Mouse (Mus musculus): ENCODE results near the gene Gpr176. TPM values are rescaled to one million over a fixed set of nuclear protein-coding genes. Genes with fewer than 3 reads are reported as not detected.

Gene Gpr176
- polyA plus RNA-seq (2014; fragmentation: Nextera tagmentation; extraction: Ambion mirVana): 7.7 and 10.3 TPM in 2 replicates

- H3K9ac ChIP-seq: peak within 1 kb of the TSS; percentile 73
- no peak for DNase-seq (ENCODE audit: low spot score)
- no peaks in the 10 kb centered on the region for H3K9me3 ChIP-seq (ENCODE audit: control insufficient read depth, low read length)
- H3K4me2 ChIP-seq (replicated peaks): peak within 1 kb of the TSS; percentile 99
- H3K4me1 ChIP-seq (replicated peaks; ENCODE audit: control insufficient read depth, insufficient read depth, low read length): peaks cover 16% of the 10 kb centered on the region
- no peaks in the 10 kb centered on the region for H3K36me3 ChIP-seq (replicated peaks; ENCODE audit: control insufficient read depth, insufficient read depth)
- peak; percentile 84 for ATAC-seq (ENCODE audit: low FRiP score)
- 1% methylated on average over 58 of the region's 59 CpGs for WGBS
- H3K4me3 ChIP-seq (replicated peaks; ENCODE audit: low read length): peak within 1 kb of the TSS; percentile 57
- H3K27ac ChIP-seq: peak within 1 kb of the TSS; percentile 73
- H3K27me3 ChIP-seq (ENCODE audit: control insufficient read depth, insufficient read depth, low read length): peaks cover 30% of the 10 kb centered on the region
These were observed at the start of gene Gpr176 for GRCm38 (mm10) chr2:118372901-118373571. Gpr176 (minus strand) TSS chr2:118373419.

GRCm38 (mm10) chr2:118422385-118422784 lies 49.2 kb upstream of the Gpr176 start:
- H3K9ac ChIP-seq: no peak overlapping the region
- no peaks in the 10 kb centered on the region for H3K4me1 ChIP-seq (replicated peaks; ENCODE audit: control insufficient read depth, insufficient read depth, low read length)
- WGBS: 87% methylated on average over 8 of the region's 8 CpGs
- H3K4me2 ChIP-seq (replicated peaks): no peak overlapping the region
- no peaks in the 10 kb centered on the region for H3K27me3 ChIP-seq (ENCODE audit: control insufficient read depth, insufficient read depth, low read length)
- DNase-seq (ENCODE audit: low spot score) (no peak), ATAC-seq (ENCODE audit: low FRiP score) (no peak)
- H3K36me3 ChIP-seq (replicated peaks; ENCODE audit: control insufficient read depth, insufficient read depth): peaks cover 55% of the 10 kb centered on the region
- no peaks in the 10 kb centered on the region for H3K9me3 ChIP-seq (ENCODE audit: control insufficient read depth, low read length)
- no peak overlapping the region for H3K27ac ChIP-seq
- H3K4me3 ChIP-seq (replicated peaks; ENCODE audit: low read length): no peak overlapping the region

- DNase-seq (ENCODE audit: low spot score) (no peak), ATAC-seq (ENCODE audit: low FRiP score) (no peak)
- H3K36me3 ChIP-seq (replicated peaks; ENCODE audit: control insufficient read depth, insufficient read depth): peaks cover 57% of the 10 kb centered on the region
- H3K4me1 ChIP-seq (replicated peaks; ENCODE audit: control insufficient read depth, insufficient read depth, low read length): no peaks in the 10 kb centered on the region
- 91% methylated on average over 15 of the region's 15 CpGs for WGBS
- H3K4me2 ChIP-seq (replicated peaks): no peak overlapping the region
- no peak overlapping the region for H3K27ac ChIP-seq
- no peaks in the 10 kb centered on the region for H3K9me3 ChIP-seq (ENCODE audit: control insufficient read depth, low read length)
- no peak overlapping the region for H3K4me3 ChIP-seq (replicated peaks; ENCODE audit: low read length)
- no peaks in the 10 kb centered on the region for H3K27me3 ChIP-seq (ENCODE audit: control insufficient read depth, insufficient read depth, low read length)
- H3K9ac ChIP-seq: no peak overlapping the region
These were observed 48.7 kb upstream of the Gpr176 start for GRCm38 (mm10) chr2:118421951-118422350.

- WGBS: 91% methylated on average over 4 of the region's 4 CpGs
- Histone ChIP-seq H3K27me3 (ENCODE audit: control insufficient read depth, insufficient read depth, low read length) (no peaks in the 10 kb centered on the region), H3K4me2 (replicated peaks) (no peak overlapping the region), H3K27ac (no peak overlapping the region), H3K9me3 (ENCODE audit: control insufficient read depth, low read length) (no peaks in the 10 kb centered on the region; the same call in 1 of the 2 replicates), H3K36me3 (replicated peaks; ENCODE audit: control insufficient read depth, insufficient read depth) (peaks cover 50% of the 10 kb centered on the region), H3K4me1 (replicated peaks; ENCODE audit: control insufficient read depth, insufficient read depth, low read length) (no peaks in the 10 kb centered on the region), H3K9ac (no peak overlapping the region), H3K4me3 (replicated peaks; ENCODE audit: low read length) (no peak overlapping the region)
- no peak for DNase-seq (ENCODE audit: low spot score)
- ATAC-seq (ENCODE audit: low FRiP score): no peak
These were observed 44.9 kb upstream of the Gpr176 start for GRCm38 (mm10) chr2:118418076-118418475.

- no peak overlapping the region for H3K4me3 ChIP-seq (replicated peaks; ENCODE audit: low read length)
- H3K36me3 ChIP-seq (replicated peaks; ENCODE audit: control insufficient read depth, insufficient read depth): peaks cover 60% of the 10 kb centered on the region
- no peaks in the 10 kb centered on the region for H3K4me1 ChIP-seq (replicated peaks; ENCODE audit: control insufficient read depth, insufficient read depth, low read length)
- H3K27me3 ChIP-seq (ENCODE audit: control insufficient read depth, insufficient read depth, low read length): no peaks in the 10 kb centered on the region
- WGBS: 94% methylated on average over 6 of the region's 6 CpGs
- DNase-seq (ENCODE audit: low spot score): no peak
- no peak overlapping the region for H3K9ac ChIP-seq
- no peaks in the 10 kb centered on the region; the same call in 1 of the 2 replicates for H3K9me3 ChIP-seq (ENCODE audit: control insufficient read depth, low read length)
- H3K4me2 ChIP-seq (replicated peaks): no peak overlapping the region
- no peak for ATAC-seq (ENCODE audit: low FRiP score)
- H3K27ac ChIP-seq: no peak overlapping the region
These were observed 42.6 kb upstream of the Gpr176 start for GRCm38 (mm10) chr2:118415601-118416355.

GRCm38 (mm10) chr2:118412821-118413220 lies 39.6 kb upstream of the Gpr176 start:
- WGBS: 95% methylated on average over 11 of the region's 11 CpGs
- Histone ChIP-seq H3K4me2 (replicated peaks) (no peak overlapping the region), H3K27ac (no peak overlapping the region), H3K4me1 (replicated peaks; ENCODE audit: control insufficient read depth, insufficient read depth, low read length) (no peaks in the 10 kb centered on the region), H3K4me3 (replicated peaks; ENCODE audit: low read length) (no peak overlapping the region), H3K36me3 (replicated peaks; ENCODE audit: control insufficient read depth, insufficient read depth) (peaks cover 35% of the 10 kb centered on the region), H3K27me3 (ENCODE audit: control insufficient read depth, insufficient read depth, low read length) (no peaks in the 10 kb centered on the region), H3K9ac (no peak overlapping the region), H3K9me3 (ENCODE audit: control insufficient read depth, low read length) (no peaks in the 10 kb centered on the region; the same call in 1 of the 2 replicates)
- ATAC-seq (ENCODE audit: low FRiP score): no peak
- no peak for DNase-seq (ENCODE audit: low spot score)

- Histone ChIP-seq H3K4me2 (replicated peaks) (no peak overlapping the region), H3K4me3 (replicated peaks; ENCODE audit: low read length) (no peak overlapping the region), H3K9me3 (ENCODE audit: control insufficient read depth, low read length) (no peaks in the 10 kb centered on the region), H3K9ac (no peak overlapping the region), H3K36me3 (replicated peaks; ENCODE audit: control insufficient read depth, insufficient read depth) (peaks cover 28% of the 10 kb centered on the region), H3K27ac (no peak overlapping the region), H3K27me3 (ENCODE audit: control insufficient read depth, insufficient read depth, low read length) (no peaks in the 10 kb centered on the region), H3K4me1 (replicated peaks; ENCODE audit: control insufficient read depth, insufficient read depth, low read length) (0 out of 2 replicates have a peak, but pooled peaks cover 3% of the 10 kb centered on the region)
- DNase-seq (ENCODE audit: low spot score) (no peak), ATAC-seq (ENCODE audit: low FRiP score) (no peak)
- WGBS: 87% methylated on average over 4 of the region's 4 CpGs
These were observed 35.2 kb upstream of the Gpr176 start for GRCm38 (mm10) chr2:118408336-118408895.

GRCm38 (mm10) chr2:118406811-118407210 lies 33.6 kb upstream of the Gpr176 start:
- Histone ChIP-seq H3K36me3 (replicated peaks; ENCODE audit: control insufficient read depth, insufficient read depth) (peaks cover 14% of the 10 kb centered on the region), H3K27ac (no peak overlapping the region), H3K9me3 (ENCODE audit: control insufficient read depth, low read length) (no peaks in the 10 kb centered on the region), H3K27me3 (ENCODE audit: control insufficient read depth, insufficient read depth, low read length) (no peaks in the 10 kb centered on the region), H3K4me3 (replicated peaks; ENCODE audit: low read length) (no peak overlapping the region), H3K4me2 (replicated peaks) (no peak overlapping the region), H3K4me1 (replicated peaks; ENCODE audit: control insufficient read depth, insufficient read depth, low read length) (0 out of 2 replicates have a peak, but pooled peaks cover 3% of the 10 kb centered on the region), H3K9ac (no peak overlapping the region)
- 78% methylated on average over 2 of the region's 2 CpGs for WGBS
- no peak for DNase-seq (ENCODE audit: low spot score)
- ATAC-seq (ENCODE audit: low FRiP score): no peak

- H3K27me3 ChIP-seq (ENCODE audit: control insufficient read depth, insufficient read depth, low read length): no peaks in the 10 kb centered on the region
- H3K4me3 ChIP-seq (replicated peaks; ENCODE audit: low read length): no peak overlapping the region
- no peak overlapping the region for H3K4me2 ChIP-seq (replicated peaks)
- ATAC-seq (ENCODE audit: low FRiP score) (no peak), DNase-seq (ENCODE audit: low spot score) (no peak)
- WGBS: 80% methylated on average over 4 of the region's 4 CpGs
- H3K27ac ChIP-seq: no peak overlapping the region
- no peaks in the 10 kb centered on the region for H3K9me3 ChIP-seq (ENCODE audit: control insufficient read depth, low read length)
- H3K9ac ChIP-seq: no peak overlapping the region
- H3K4me1 ChIP-seq (replicated peaks; ENCODE audit: control insufficient read depth, insufficient read depth, low read length): 0 out of 2 replicates have a peak, but pooled peaks cover 3% of the 10 kb centered on the region
- peaks cover 9% of the 10 kb centered on the region for H3K36me3 ChIP-seq (replicated peaks; ENCODE audit: control insufficient read depth, insufficient read depth)
These were observed 32.3 kb upstream of the Gpr176 start for GRCm38 (mm10) chr2:118405568-118405967.

Data from hindbrain, embryonic 14.5 days (tissue).